Mouse (Mus musculus) effector memory CD4-positive, alpha-beta T cell, adult 5 months (primary cell): ENCODE data around the gene Apol10a. TPM values are rescaled to one million over a fixed set of nuclear protein-coding genes. Genes with fewer than 3 reads are reported as not detected.

Source experiments
- polyA plus RNA-seq: library from polyadenylated mRNA; unstranded; fragments of 100-300 nt; shearing (Covaris generic); gene quantifications from one replicate; pipeline ENCODE4 v1.2.1, GENCODE M21; 2017

Gene Apol10a
- not detected for polyA plus RNA-seq

GRCm38 (mm10) chr15:77476693-77477092 lies at the start of gene Apol10a:
Gene Apol10a, plus strand, starts transcription at chr15:77477047.

DNA sequence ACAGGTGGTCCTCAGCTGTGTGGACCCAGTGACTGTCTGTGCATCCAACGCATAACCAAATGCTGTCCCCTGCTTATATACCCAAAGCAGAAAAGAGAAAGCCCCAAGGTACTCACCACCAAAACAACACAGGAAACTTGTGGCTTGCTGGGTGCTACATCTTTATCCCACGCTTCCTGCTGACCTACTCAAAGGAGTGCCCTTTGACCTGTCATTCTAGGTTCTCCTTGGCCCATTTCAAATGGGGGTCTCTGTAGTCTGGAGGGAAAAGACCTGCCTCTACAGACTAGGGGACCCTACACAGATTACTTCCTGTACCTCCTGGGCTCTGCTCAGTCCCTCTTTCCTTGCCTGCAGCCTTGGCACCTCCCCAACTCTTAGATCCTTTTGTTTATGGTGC lies 29.5 kb upstream of the Apol10a start, which contains the start of gene Apol7b:
Gene Apol7b (minus strand): TSS at position 101 of the 400 bp plus-strand sequence.

GRCm38 (mm10) chr15:77507966-77508365 lies 31.1 kb downstream of the Apol10a start, which contains the start of gene Apol11a:
Gene Apol11a, plus strand, starts transcription at chr15:77508271.

DNA sequence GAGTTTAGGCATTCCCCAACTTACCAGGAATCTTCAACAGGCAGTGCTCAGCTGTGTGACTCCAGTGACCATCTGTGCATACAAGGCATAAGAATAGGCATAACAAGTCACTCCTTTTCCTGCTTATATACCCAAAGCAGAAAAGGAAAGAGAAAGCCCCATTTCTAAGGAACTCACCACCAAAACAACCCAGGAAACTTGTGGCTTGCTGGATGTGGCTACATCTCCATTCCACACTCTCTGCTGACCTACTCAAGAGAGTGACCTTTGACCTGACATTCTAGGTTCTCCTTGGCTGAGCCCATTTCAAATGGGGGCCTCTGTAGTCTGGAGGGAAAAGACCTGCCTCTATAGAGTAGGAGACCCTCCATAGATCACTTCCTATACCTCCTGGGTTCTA lies 56.4 kb downstream of the Apol10a start, which contains the start of gene Apol7c:
Gene Apol7c (minus strand): TSS at position 101 of the 400 bp plus-strand sequence.

Other genes starting within 250 kb of the Apol10a start
- 0.62 TPM for gene Rbfox2, start 170.0 kb upstream of the Apol10a start, polyA plus RNA-seq
- gene Apol7a, start 77.9 kb upstream of the Apol10a start, polyA plus RNA-seq, result not detected
- not detected for gene Apol9a, start 65.9 kb upstream of the Apol10a start, polyA plus RNA-seq
- gene Apol7b, start 29.6 kb upstream of the Apol10a start, polyA plus RNA-seq, result 1.3 TPM
- gene Apol11a, start 31.2 kb downstream of the Apol10a start, polyA plus RNA-seq, result not detected
- gene Apol7c, start 56.3 kb downstream of the Apol10a start, polyA plus RNA-seq, result not detected
- gene 1700025B11Rik, start 84.8 kb downstream of the Apol10a start, polyA plus RNA-seq, result not detected
- 0.89 TPM for gene Apol10b, start 119.1 kb downstream of the Apol10a start, polyA plus RNA-seq
- gene Gm36245, start 122.2 kb downstream of the Apol10a start, polyA plus RNA-seq, result not detected
- gene Apol11b, start 166.2 kb downstream of the Apol10a start, polyA plus RNA-seq, result 0.22 TPM
- gene Apol7e, start 221.8 kb downstream of the Apol10a start, polyA plus RNA-seq, result 91.3 TPM